Mouse (Mus musculus) midbrain, embryonic 16.5 days (tissue): ENCODE measurements around the gene Sfn. TPM values are rescaled to one million over a fixed set of nuclear protein-coding genes. Genes with fewer than 3 reads are reported as not detected.

Source experiments
- ATAC-seq: fragments of 200-750 bp; cut with Nextera tagmentation; 2 replicates; pipeline ENCODE4 v1.8.0; 2017; ENCODE audit warnings: moderate TSS enrichment
- H3K27ac ChIP-seq: fragments of 300-500 bp; sonication (generic); 2 replicates; pipeline ENCODE4 v1.5.1; 2014; ENCODE audit warnings: mild to moderate bottlenecking, low read length, mixed read lengths
- H3K27me3 ChIP-seq: fragments of 300-500 bp; sonication (generic); 2 replicates; pipeline ENCODE4 v1.6.1; 2014; ENCODE audit warnings: low read depth, low read length, mixed read lengths; ENCODE audit not compliant: control insufficient read depth, insufficient read depth
- H3K36me3 ChIP-seq: fragments of 300-500 bp; sonication (generic); 2 replicates; pipeline ENCODE4 v1.6.1; 2014; ENCODE audit warnings: mild to moderate bottlenecking, low read length, moderate library complexity, mixed read lengths; ENCODE audit not compliant: control insufficient read depth, insufficient read depth
- H3K4me1 ChIP-seq: fragments of 300-500 bp; sonication (generic); 2 replicates; pipeline ENCODE4 v1.6.1; 2014; ENCODE audit warnings: mild to moderate bottlenecking, low read length, mixed read lengths; ENCODE audit not compliant: control insufficient read depth, insufficient read depth
- H3K4me2 ChIP-seq: fragments of 300-500 bp; sonication (generic); 2 replicates; pipeline ENCODE4 v1.6.1; 2014; ENCODE audit warnings: mild to moderate bottlenecking, low read length, mixed read lengths
- H3K4me3 ChIP-seq: fragments of 300-500 bp; sonication (generic); 2 replicates; pipeline ENCODE4 v1.5.1; 2014; ENCODE audit warnings: low read depth, mild to moderate bottlenecking, low read length, moderate library complexity, mixed read lengths
- H3K9ac ChIP-seq: fragments of 300-500 bp; sonication (generic); 2 replicates; pipeline ENCODE4 v1.6.1; 2014; ENCODE audit warnings: low read depth, low read length, mixed read lengths
- H3K9me3 ChIP-seq: fragments of 300-500 bp; sonication (generic); replicated peaks from 2 replicates; pipeline ENCODE4 v1.6.1; 2014; ENCODE audit warnings: mild to moderate bottlenecking, low read length, mixed read lengths; ENCODE audit not compliant: control insufficient read depth, poor library complexity, severe bottlenecking
- WGBS: fragments of 180-500 bp; shearing (Covaris S2); extraction: QIAGEN DNeasy Blood & Tissue Kit; methylation state at CpG from one replicate; pipeline ENCODE4 v1.1.7; 2014; 5-methylcytosine and 5-hydroxymethylcytosine counted together
- polyA plus RNA-seq: library from polyadenylated mRNA; unstranded; fragments of >200 nt; fragmentation: Nextera tagmentation; extraction: Ambion mirVana; gene quantifications from 2 replicates; pipeline ENCODE4 v1.2.1, GENCODE M21; 2015

The Sfn gene
- polyA plus RNA-seq, 1 experiment from 2014 or later = 1.1 TPM

DNA sequence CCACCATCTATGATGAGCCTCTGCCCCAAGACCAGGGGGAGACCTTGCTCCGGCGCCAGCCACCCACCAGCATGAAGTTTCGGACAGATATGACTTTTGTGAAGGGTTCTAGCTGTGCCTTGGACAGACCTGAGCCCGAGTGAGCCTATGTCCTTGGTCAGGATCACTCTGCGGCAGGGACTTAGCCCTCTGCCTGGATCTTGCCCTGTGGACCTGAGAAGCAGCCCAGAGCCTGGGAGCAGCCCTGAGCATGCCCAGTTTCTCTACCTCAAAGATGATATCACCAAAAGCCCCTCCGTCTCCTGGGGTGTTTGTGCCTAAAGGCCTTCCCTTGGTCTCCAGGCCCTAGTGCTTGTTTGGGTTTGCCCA is 18.3 kb downstream of the Sfn start:
- H3K4me3 ChIP-seq = peak overlapping the region; percentile 97
- H3K9ac ChIP-seq = peak overlapping the region; percentile 89
- peaks cover 11% of the 10 kb centered on the region for H3K4me1 ChIP-seq
- no peaks in the 10 kb centered on the region for H3K27me3 ChIP-seq
- 59% methylated on average over 6 of the region's 6 CpGs for WGBS
- no peak for ATAC-seq
- peak overlapping the region; percentile 87 for H3K27ac ChIP-seq
- H3K4me2 ChIP-seq = peak overlapping the region; percentile 100
- no peaks in the 10 kb centered on the region for H3K9me3 ChIP-seq
- H3K36me3 ChIP-seq = peaks cover 21% of the 10 kb centered on the region

DNA sequence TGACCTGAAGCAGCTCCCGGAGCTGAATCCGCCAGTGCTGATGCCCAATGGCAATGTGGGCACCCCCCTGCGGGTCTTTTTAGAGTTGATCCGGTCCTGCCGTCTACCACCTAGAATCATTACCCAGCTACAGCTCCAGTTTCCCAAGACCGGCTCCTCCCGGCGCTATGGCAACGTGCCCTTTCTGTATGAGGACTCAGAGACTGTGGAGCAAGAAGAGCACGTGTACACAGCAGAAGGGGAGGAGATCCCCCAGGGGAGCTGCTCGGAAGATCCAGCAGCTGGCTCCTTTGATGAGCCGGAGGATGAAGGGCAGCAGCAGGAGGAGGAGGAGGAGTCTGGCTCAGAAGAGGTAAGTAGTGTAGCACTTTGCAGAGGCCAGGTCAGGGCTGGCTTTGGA is 24.0 kb downstream of the Sfn start:
- WGBS = 61% methylated on average over 12 of the region's 12 CpGs
- Histone ChIP-seq H3K4me2 (no peak overlapping the region), H3K27me3 (no peaks in the 10 kb centered on the region), H3K4me3 (no peak overlapping the region), H3K27ac (no peak overlapping the region), H3K9me3 (no peaks in the 10 kb centered on the region), H3K9ac (no peak overlapping the region), H3K36me3 (peaks cover 22% of the 10 kb centered on the region), H3K4me1 (peaks cover 9% of the 10 kb centered on the region)
- ATAC-seq = no peak

DNA sequence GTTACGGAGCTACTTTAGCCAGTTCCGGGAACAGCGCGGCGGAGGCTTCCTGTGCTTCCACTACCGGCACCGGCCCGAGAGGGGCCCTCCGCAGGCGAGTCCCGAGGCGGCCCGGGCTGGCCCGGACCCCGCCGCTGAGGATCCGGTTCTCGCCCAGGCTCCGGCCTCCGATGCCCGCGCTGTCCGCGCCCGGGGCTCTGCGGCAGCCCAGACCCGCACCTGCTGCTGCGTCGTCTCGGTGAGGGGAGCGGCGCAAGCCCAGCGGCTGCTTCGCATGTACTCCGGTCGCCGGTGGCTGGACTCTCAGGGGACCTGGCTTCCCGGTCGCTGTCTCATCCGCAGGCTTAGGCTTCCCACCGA is 27.1 kb downstream of the Sfn start:
- ATAC-seq = peak; percentile 57
- WGBS = under 1% methylated on average over 35 of the region's 41 CpGs

DNA sequence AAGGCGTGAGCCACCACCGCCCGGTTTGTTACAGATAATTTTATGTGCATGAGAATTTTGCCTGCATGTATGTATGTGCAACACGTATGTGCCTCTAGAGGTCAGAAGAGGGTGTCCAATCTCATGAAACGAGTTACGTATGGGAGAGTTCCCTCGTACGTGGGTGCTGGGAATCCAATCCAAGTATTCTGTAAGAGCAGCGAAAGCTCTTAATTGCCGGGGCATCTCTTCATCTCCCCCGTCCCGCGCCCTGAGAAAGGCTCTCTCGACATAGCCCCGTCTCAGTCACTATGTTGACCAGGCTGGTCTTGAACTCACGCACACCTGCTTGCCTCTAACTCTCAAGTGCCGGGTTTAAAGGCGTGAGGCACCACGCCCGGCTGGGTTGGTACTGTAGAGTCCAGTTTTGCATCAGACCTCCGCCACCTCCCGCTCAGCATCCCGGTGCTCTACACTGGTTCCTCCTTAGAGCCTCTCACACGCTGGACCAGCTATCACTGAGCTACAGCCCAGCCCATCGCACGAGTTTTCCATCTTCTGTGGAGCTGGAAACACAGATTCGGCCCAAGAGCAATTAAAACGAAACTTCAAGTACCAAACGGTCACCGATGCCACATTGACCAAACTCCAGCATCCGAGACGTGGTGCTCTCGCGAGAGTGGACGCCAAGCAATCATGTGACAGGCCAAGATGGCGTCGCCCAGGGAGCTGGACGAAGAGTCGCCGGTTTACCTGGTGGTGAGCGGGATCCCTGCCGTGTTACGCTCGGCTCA is 27.7 kb downstream of the Sfn start, which contains the start of gene Gpatch3:
Gene Gpatch3, plus strand, starts transcription at position 676 of the 773 bp plus-strand sequence.
- peak; percentile 92 for ATAC-seq

More for the DNA sequence above, 27.1 kb downstream of the Sfn start:
- Histone ChIP-seq H3K36me3 (peaks cover 6% of the 10 kb centered on the region; the same call in 1 of the 2 replicates), H3K27me3 (no peaks in the 10 kb centered on the region), H3K4me3 (peak overlapping the region; percentile 80), H3K27ac (peak overlapping the region; percentile 83), H3K9ac (peak overlapping the region; percentile 87), H3K9me3 (no peaks in the 10 kb centered on the region), H3K4me2 (peak overlapping the region; percentile 95), H3K4me1 (peaks cover 9% of the 10 kb centered on the region)

DNA sequence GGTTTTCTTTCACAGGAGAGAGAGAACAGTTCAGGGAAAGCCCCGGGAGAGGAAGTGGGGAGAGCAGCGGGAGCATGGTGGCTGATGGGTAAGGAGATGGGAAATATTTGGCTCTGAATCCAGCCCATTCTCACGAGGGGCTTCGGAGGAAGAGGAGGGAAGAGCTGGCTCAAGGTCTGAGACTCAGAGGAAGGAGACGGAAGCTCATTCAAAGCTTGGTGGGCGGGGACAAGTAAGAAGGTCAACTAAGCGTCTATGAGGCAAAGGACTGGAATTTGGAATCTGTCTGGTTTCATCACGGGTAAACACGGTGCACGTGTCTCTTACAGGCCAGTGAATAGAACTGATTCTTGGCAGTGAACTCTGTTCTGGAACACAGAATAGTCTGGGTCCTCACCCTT is 31.9 kb downstream of the Sfn start:
- Histone ChIP-seq H3K4me3 (no peak overlapping the region), H3K4me2 (no peak overlapping the region), H3K9ac (no peak overlapping the region), H3K27me3 (no peaks in the 10 kb centered on the region), H3K27ac (no peak overlapping the region), H3K36me3 (no peaks in the 10 kb centered on the region), H3K4me1 (peaks cover under 1% of the 10 kb centered on the region; the same call in 1 of the 2 replicates), H3K9me3 (no peaks in the 10 kb centered on the region)
- no peak for ATAC-seq
- WGBS = 65% methylated on average over 10 of the region's 10 CpGs

More for the DNA sequence above, 27.7 kb downstream of the Sfn start, which contains the start of gene Gpatch3:
- H3K4me2 ChIP-seq = peak within 1 kb of the TSS; percentile 95
- no peaks in the 10 kb centered on the region for H3K9me3 ChIP-seq
- H3K36me3 ChIP-seq = 0 out of 2 replicates have a peak, but pooled peaks cover 3% of the 10 kb centered on the region
- peak within 1 kb of the TSS; percentile 87 for H3K9ac ChIP-seq
- peaks cover 9% of the 10 kb centered on the region for H3K4me1 ChIP-seq
- H3K27me3 ChIP-seq = no peaks in the 10 kb centered on the region
- WGBS = 4% methylated on average over 44 of the region's 44 CpGs
- H3K4me3 ChIP-seq = peak within 1 kb of the TSS; percentile 80
- peak within 1 kb of the TSS; percentile 83 for H3K27ac ChIP-seq

DNA sequence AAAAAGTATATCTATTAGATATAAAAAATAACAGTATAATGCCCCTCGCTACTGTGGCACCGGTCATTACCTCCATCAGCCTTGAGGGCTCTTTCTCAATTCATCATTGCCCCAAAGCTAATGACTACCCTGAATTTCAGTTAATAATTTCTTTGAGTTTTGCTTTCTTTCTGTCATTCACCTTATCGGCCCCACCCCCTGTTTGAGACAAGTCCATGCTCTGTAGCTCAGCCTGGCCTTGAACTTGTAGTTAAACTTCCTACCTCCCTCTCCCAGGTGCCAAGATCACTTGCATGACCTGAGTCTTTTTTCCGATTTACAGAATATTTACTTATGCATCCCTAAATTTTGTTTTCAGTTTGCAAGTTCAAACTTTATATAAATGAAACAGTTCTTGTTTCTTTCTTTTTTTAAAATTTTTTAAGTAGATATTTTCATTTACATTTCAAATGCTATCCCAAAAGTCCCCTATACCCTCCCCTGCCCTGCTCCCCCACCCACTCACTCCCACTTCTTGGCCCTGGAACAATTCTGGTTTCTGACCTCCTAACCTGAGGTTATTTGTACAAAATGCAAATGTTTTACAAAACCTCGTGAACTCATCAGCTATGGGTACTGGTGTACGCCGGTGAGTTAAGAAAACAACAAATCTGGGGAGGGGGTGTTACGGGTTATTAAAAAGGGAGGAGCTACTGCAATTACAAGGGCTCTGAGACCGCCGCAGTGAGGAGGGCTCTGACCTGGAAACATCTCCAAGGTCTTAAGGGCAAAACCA is 32.5 kb downstream of the Sfn start:
- Histone ChIP-seq H3K4me1 (no peaks in the 10 kb centered on the region), H3K4me3 (no peak overlapping the region), H3K9ac (no peak overlapping the region), H3K9me3 (no peaks in the 10 kb centered on the region), H3K27ac (no peak overlapping the region), H3K4me2 (no peak overlapping the region), H3K36me3 (no peaks in the 10 kb centered on the region), H3K27me3 (no peaks in the 10 kb centered on the region)
- WGBS = 87% methylated on average over 10 of the region's 10 CpGs
- ATAC-seq = no peak

DNA sequence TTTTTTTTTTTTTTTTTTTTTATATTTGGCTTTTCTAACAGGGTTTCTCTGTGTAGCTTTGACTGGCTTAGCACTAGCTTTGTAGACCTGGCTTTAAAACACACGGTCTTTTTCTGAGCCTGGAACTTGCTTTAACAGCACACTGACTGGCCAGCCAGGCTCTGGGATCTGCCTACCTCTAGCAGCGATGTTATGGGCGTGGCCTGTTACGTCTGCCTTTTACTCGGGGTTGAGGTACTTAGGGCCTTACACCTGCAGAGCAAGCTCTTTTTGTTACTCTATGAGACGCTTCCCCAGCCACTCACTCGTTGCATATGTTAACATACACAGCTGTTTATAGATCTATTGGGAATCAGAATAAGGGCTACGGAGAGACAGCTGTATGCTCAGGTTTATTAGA is 34.7 kb downstream of the Sfn start:
- Histone ChIP-seq H3K27me3 (no peaks in the 10 kb centered on the region), H3K9me3 (no peaks in the 10 kb centered on the region), H3K36me3 (no peaks in the 10 kb centered on the region), H3K27ac (no peak overlapping the region), H3K4me3 (no peak overlapping the region), H3K4me2 (no peak overlapping the region), H3K4me1 (no peaks in the 10 kb centered on the region), H3K9ac (no peak overlapping the region)
- no peak for ATAC-seq
- 32% methylated on average over 8 of the region's 8 CpGs for WGBS

DNA sequence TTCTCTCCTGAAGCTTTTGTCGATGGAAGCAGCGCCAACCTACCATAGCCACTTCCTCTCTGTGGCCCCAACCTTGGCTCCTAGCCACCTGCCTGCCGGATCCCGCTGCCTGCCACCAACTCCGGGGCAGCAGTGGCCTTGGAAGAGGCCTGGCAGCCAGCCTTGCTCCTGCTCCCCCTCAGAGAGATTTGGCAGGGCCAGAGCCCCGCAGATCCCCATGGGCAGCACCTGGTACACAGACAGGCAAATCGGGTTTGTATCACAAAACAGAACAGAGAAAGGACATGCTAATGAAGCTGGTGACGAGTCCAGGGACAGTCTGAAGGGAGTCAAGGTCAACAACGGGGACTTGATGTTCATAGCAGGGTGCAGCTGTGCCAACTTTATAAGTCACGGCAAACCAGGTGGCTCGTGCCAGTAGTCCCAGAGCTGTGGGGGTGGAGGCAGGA is 38.8 kb downstream of the Sfn start:
- Histone ChIP-seq H3K27me3 (no peaks in the 10 kb centered on the region), H3K4me3 (no peak overlapping the region), H3K9me3 (no peaks in the 10 kb centered on the region), H3K4me1 (no peaks in the 10 kb centered on the region), H3K4me2 (no peak overlapping the region), H3K9ac (no peak overlapping the region), H3K27ac (no peak overlapping the region), H3K36me3 (no peaks in the 10 kb centered on the region)
- no peak for ATAC-seq
- 77% methylated on average over 11 of the region's 11 CpGs for WGBS

DNA sequence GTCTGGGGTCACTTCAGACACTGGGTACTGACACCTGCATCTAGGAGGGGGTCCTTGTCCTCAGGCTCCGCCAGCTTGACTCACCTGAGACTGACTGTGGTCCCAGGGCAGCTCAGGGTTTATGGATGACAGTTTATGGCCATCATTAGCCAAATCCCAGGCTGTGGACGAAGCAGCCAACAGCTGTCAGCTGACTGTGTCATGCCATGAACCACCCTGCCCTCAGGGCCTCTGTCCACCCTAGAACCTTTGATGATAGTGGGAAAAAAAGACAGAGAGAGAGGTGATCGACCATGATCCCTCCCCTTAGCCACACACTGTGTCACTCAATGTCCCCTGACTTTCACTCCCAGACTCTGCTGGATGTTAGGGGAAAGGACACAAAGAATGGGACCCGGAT is 40.3 kb downstream of the Sfn start:
- Histone ChIP-seq H3K4me2 (no peak overlapping the region), H3K9ac (no peak overlapping the region), H3K36me3 (no peaks in the 10 kb centered on the region), H3K4me3 (no peak overlapping the region), H3K27ac (no peak overlapping the region), H3K4me1 (no peaks in the 10 kb centered on the region), H3K27me3 (no peaks in the 10 kb centered on the region), H3K9me3 (no peaks in the 10 kb centered on the region)
- 78% methylated on average over 4 of the region's 4 CpGs for WGBS
- no peak for ATAC-seq
